Mouse (Mus musculus) midbrain, embryonic 11.5 days (tissue): ENCODE data around the gene Cabp2. TPM values are rescaled to one million over a fixed set of nuclear protein-coding genes. Genes with fewer than 3 reads are reported as not detected.

Experiments used
- ATAC-seq: fragments of 200-750 bp; cut with Nextera tagmentation; 2 replicates; pipeline ENCODE4 v1.8.0; 2017; ENCODE audit warnings: moderate TSS enrichment, moderate library complexity; ENCODE audit not compliant: low FRiP score
- DNase-seq: peaks from one replicate; pipeline ENCODE4 v3.0.0; 2015; ENCODE audit warnings: low spot score; ENCODE audit errors: missing footprints
- H3K27ac ChIP-seq: fragments of 300-500 bp; sonication (generic); 2 replicates; pipeline ENCODE4 v1.5.1; 2014; ENCODE audit warnings: low read depth, low read length
- H3K27me3 ChIP-seq: fragments of 300-500 bp; sonication (generic); 2 replicates; pipeline ENCODE4 v1.6.1; 2014; ENCODE audit warnings: mild to moderate bottlenecking, low read length, moderate library complexity, mixed read lengths; ENCODE audit not compliant: control insufficient read depth, insufficient read depth
- H3K36me3 ChIP-seq: fragments of 300-500 bp; sonication (generic); 2 replicates; pipeline ENCODE4 v1.6.1; 2014; ENCODE audit warnings: mild to moderate bottlenecking, low read length, moderate library complexity, mixed read lengths; ENCODE audit not compliant: control insufficient read depth, insufficient read depth
- H3K4me1 ChIP-seq: fragments of 300-500 bp; sonication (generic); 2 replicates; pipeline ENCODE4 v1.6.1; 2014; ENCODE audit warnings: low read length; ENCODE audit not compliant: control insufficient read depth, insufficient read depth
- H3K4me2 ChIP-seq: fragments of 300-500 bp; sonication (generic); 2 replicates; pipeline ENCODE4 v1.6.1; 2014; ENCODE audit warnings: mild to moderate bottlenecking, moderate library complexity
- H3K4me3 ChIP-seq: fragments of 300-500 bp; sonication (generic); 2 replicates; pipeline ENCODE4 v1.5.1; 2014; ENCODE audit warnings: low read depth, low read length
- H3K9ac ChIP-seq: fragments of 300-500 bp; sonication (generic); 2 replicates; pipeline ENCODE4 v1.6.1; 2014; ENCODE audit warnings: low read length
- H3K9me3 ChIP-seq: fragments of 300-500 bp; sonication (generic); 2 replicates; pipeline ENCODE4 v1.6.1; 2016; ENCODE audit warnings: low read length; ENCODE audit not compliant: control insufficient read depth
- WGBS: fragments of 180-500 bp; shearing (Covaris S2); extraction: QIAGEN DNeasy Blood & Tissue Kit; methylation state at CpG from one replicate; pipeline ENCODE4 v1.1.7; 2014; 5-methylcytosine and 5-hydroxymethylcytosine counted together
- polyA plus RNA-seq: library from polyadenylated mRNA; unstranded; fragments of >200 nt; fragmentation: Nextera tagmentation; extraction: Ambion mirVana; gene quantifications from 2 replicates; pipeline ENCODE4 v1.2.1, GENCODE M21; 2014

The Cabp2 gene
- polyA plus RNA-seq, 1 experiment from 2014 or later, result not detected

DNA sequence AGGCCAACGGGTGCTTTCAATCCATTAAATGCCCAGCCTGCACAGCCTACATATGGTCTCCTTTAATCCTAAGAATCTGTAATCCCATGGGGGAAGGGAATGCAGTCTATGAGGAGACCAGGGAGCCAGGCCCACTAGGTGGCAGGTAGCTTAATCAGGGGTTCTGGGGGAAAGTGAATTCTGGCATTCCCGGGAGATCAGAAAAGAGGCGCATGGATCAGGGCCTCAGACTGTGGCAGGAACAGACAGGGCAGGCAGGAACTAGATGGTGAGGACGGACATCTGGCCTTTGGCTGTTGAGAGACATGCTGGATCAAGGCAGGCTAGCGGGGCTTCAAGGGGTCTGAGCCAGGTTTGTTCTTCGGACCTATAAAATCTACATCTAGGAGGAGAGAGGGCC is 20.1 kb downstream of the Cabp2 start:
- DNase-seq, result no peak
- H3K4me1 ChIP-seq, result peaks cover 28% of the 10 kb centered on the region
- no peak overlapping the region for H3K27ac ChIP-seq
- H3K9me3 ChIP-seq, result no peaks in the 10 kb centered on the region
- peak overlapping the region; percentile 90 for H3K4me2 ChIP-seq
- H3K9ac ChIP-seq, result peak overlapping the region; percentile 65
- peak overlapping the region; percentile 45 for H3K4me3 ChIP-seq
- 58% methylated on average over 6 of the region's 6 CpGs for WGBS
- no peaks in the 10 kb centered on the region for H3K36me3 ChIP-seq
- peaks cover 21% of the 10 kb centered on the region for H3K27me3 ChIP-seq
- no peak for ATAC-seq

DNA sequence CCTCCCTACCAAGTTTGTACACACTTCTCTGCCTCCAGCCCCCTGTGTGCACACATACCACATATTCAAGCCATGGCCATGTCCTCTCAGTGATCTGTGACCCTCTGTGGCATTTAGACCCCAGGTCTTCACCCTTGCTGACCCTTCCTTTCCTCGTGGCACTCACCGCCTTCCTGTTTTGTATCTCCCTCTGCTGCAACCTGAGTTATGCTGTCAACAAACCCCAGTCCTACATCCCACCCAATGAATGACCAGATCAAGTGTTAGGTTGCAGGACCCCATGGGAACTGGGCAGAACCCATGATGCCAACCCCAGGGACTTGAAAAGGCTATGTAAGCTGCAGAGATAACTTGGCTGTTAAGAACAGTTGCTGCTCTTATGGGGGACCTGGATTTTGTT is 20.7 kb downstream of the Cabp2 start:
- no peak for ATAC-seq
- H3K27me3 ChIP-seq, result peaks cover 21% of the 10 kb centered on the region
- H3K36me3 ChIP-seq, result no peaks in the 10 kb centered on the region
- H3K9ac ChIP-seq, result no peak overlapping the region
- peaks cover 28% of the 10 kb centered on the region for H3K4me1 ChIP-seq
- 89% methylated on average over 2 of the region's 2 CpGs for WGBS
- no peak overlapping the region for H3K4me2 ChIP-seq
- no peaks in the 10 kb centered on the region for H3K9me3 ChIP-seq
- DNase-seq, result no peak
- H3K27ac ChIP-seq, result no peak overlapping the region
- H3K4me3 ChIP-seq, result no peak overlapping the region

DNA sequence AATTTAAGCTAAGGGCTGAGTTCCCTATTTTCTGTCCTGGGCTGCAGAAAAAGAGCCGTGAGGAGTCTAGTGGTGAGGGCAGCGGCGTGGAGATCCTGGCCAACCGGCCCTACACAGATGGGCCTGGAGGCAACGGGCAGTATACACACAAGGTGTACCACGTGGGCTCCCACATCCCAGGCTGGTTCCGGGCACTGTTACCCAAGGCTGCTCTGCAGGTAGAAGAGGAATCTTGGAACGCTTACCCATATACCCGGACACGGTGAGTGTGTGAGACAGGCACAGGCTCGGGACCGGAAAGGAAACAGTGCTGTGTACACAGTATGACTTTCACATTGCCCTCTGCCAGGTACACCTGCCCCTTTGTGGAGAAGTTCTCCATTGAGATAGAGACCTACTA is 21.2 kb downstream of the Cabp2 start:
- no peak overlapping the region for H3K27ac ChIP-seq
- H3K9me3 ChIP-seq, result no peaks in the 10 kb centered on the region
- no peak overlapping the region for H3K4me3 ChIP-seq
- no peaks in the 10 kb centered on the region for H3K36me3 ChIP-seq
- ATAC-seq, result no peak
- no peak overlapping the region for H3K4me2 ChIP-seq
- peaks cover 26% of the 10 kb centered on the region for H3K4me1 ChIP-seq
- no peak overlapping the region for H3K9ac ChIP-seq
- WGBS, result 93% methylated on average over 12 of the region's 12 CpGs
- peaks cover 21% of the 10 kb centered on the region for H3K27me3 ChIP-seq
- DNase-seq, result peak; percentile 37

DNA sequence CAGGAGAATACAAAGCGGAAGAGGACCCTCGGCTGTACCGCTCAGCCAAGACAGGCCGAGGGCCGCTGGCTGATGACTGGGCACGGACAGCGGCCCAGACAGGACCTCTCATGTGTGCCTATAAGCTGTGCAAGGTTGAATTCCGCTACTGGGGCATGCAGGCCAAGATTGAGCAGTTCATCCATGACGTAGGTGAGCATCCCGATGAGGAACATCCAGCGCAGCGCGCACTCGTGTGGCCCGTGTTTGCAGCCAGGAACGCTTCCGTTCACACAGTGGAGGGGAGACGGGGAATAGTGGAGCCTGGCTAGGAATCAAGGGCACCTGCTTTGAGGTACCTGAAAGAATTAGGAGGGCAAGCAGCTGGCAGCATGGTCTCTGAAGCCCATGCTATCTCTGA is 21.9 kb downstream of the Cabp2 start:
- no peaks in the 10 kb centered on the region for H3K36me3 ChIP-seq
- H3K9me3 ChIP-seq, result no peaks in the 10 kb centered on the region
- WGBS, result 92% methylated on average over 18 of the region's 18 CpGs
- H3K9ac ChIP-seq, result no peak overlapping the region
- H3K4me1 ChIP-seq, result peaks cover 23% of the 10 kb centered on the region
- no peak overlapping the region for H3K4me2 ChIP-seq
- ATAC-seq (no peak), DNase-seq (no peak)
- H3K4me3 ChIP-seq, result no peak overlapping the region
- H3K27ac ChIP-seq, result no peak overlapping the region
- peaks cover 21% of the 10 kb centered on the region for H3K27me3 ChIP-seq

DNA sequence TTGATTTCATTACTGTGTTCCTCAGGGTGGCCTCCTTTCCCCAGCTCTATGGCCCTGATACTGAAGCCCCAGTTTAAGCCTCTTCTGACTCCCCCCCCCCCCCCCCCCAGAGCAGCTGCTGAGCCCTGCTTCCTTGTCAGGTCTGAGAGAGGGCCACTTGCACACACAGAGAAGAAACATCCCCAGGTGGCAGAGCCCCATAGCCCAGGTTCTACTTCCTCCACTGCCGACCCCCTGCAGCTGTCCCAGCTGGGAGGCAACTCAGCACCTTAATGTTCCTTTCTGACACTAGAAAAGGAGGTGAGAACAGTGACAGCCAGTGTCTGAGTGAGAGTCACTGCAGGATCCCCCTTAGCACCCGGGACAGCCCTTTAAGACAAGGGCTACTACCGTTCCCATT is 22.4 kb downstream of the Cabp2 start:
- H3K4me1 ChIP-seq, result peaks cover 23% of the 10 kb centered on the region
- WGBS, result 76% methylated on average over 3 of the region's 3 CpGs
- no peak overlapping the region for H3K27ac ChIP-seq
- peaks cover 21% of the 10 kb centered on the region for H3K27me3 ChIP-seq
- no peak overlapping the region for H3K4me2 ChIP-seq
- no peak overlapping the region for H3K9ac ChIP-seq
- no peaks in the 10 kb centered on the region for H3K9me3 ChIP-seq
- ATAC-seq (no peak), DNase-seq (no peak)
- no peak overlapping the region for H3K4me3 ChIP-seq
- H3K36me3 ChIP-seq, result no peaks in the 10 kb centered on the region

DNA sequence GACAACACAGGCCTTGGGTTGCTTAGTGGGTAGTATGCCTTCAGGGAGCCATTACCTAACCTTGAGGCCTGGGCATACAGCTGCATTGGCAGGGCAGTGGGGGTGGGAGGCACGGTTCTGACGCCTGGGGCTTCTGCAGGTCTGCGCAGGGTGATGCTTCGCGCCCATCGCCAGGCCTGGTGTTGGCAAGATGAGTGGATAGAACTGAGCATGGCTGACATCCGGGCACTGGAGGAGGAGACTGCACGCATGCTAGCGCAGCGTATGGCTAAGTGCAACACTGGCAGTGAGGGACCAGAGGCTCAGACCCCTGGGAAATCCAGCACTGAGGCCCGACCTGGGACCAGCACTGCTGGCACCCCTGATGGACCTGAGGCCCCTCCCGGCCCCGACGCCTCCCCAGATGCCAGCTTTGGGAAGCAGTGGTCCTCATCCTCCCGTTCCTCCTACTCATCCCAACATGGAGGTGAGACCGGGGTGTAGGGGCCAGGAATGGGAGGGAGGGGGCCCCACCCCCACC is 23.4 kb downstream of the Cabp2 start:
- Histone ChIP-seq H3K4me1 (peaks cover 17% of the 10 kb centered on the region), H3K27ac (no peak overlapping the region), H3K4me2 (no peak overlapping the region), H3K36me3 (no peaks in the 10 kb centered on the region), H3K9ac (no peak overlapping the region), H3K4me3 (no peak overlapping the region), H3K27me3 (peaks cover 20% of the 10 kb centered on the region), H3K9me3 (no peaks in the 10 kb centered on the region)
- 94% methylated on average over 16 of the region's 16 CpGs for WGBS
- ATAC-seq (no peak), DNase-seq (no peak)

DNA sequence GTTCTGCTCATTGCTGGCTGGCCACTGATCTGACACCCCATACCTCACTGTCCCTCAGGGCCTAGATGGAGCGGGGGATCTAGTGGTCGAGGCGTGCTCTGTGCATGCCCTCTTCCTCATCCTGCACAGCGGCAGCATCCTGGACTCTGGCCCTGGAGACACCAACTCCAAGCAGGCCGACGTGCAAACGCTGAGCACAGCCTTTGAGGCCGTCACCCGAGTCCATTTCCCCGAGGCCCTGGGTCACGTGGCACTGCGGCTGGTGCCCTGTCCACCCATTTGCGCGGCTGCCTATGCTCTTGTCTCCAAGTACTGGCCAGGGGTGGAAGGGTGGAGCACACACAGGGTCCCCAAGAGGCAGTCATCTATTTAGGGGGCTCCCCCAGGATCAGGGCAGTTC is 25.3 kb downstream of the Cabp2 start:
- 95% methylated on average over 14 of the region's 14 CpGs for WGBS
- Histone ChIP-seq H3K4me1 (no peaks in the 10 kb centered on the region), H3K36me3 (no peaks in the 10 kb centered on the region), H3K27me3 (peaks cover 5% of the 10 kb centered on the region), H3K4me2 (no peak overlapping the region), H3K9ac (no peak overlapping the region), H3K27ac (no peak overlapping the region), H3K9me3 (no peaks in the 10 kb centered on the region), H3K4me3 (no peak overlapping the region)
- DNase-seq, result no peak
- no peak for ATAC-seq

DNA sequence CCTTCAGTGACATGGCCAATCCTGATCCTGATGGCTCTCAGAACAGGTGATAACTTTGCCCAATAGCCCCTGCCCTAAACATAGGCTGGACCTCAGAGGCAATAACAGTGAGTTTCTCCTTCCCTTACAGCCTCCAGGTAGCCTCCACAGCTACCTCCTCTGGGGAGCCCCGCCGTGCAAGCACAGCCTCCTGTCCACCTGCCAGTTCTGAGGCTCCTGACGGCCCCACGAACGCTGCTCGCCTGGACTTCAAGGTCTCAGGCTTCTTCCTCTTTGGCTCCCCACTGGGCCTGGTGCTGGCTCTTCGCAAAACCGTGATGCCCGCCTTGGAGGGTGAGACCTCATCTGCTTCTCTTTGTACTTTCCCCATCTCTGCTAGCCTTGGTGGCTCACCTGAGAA is 27.2 kb downstream of the Cabp2 start:
- Histone ChIP-seq H3K36me3 (no peaks in the 10 kb centered on the region), H3K4me2 (no peak overlapping the region), H3K27ac (no peak overlapping the region), H3K9me3 (no peaks in the 10 kb centered on the region), H3K4me1 (no peaks in the 10 kb centered on the region), H3K27me3 (no peaks in the 10 kb centered on the region), H3K9ac (no peak overlapping the region), H3K4me3 (no peak overlapping the region)
- 88% methylated on average over 9 of the region's 9 CpGs for WGBS
- ATAC-seq (no peak), DNase-seq (no peak)

DNA sequence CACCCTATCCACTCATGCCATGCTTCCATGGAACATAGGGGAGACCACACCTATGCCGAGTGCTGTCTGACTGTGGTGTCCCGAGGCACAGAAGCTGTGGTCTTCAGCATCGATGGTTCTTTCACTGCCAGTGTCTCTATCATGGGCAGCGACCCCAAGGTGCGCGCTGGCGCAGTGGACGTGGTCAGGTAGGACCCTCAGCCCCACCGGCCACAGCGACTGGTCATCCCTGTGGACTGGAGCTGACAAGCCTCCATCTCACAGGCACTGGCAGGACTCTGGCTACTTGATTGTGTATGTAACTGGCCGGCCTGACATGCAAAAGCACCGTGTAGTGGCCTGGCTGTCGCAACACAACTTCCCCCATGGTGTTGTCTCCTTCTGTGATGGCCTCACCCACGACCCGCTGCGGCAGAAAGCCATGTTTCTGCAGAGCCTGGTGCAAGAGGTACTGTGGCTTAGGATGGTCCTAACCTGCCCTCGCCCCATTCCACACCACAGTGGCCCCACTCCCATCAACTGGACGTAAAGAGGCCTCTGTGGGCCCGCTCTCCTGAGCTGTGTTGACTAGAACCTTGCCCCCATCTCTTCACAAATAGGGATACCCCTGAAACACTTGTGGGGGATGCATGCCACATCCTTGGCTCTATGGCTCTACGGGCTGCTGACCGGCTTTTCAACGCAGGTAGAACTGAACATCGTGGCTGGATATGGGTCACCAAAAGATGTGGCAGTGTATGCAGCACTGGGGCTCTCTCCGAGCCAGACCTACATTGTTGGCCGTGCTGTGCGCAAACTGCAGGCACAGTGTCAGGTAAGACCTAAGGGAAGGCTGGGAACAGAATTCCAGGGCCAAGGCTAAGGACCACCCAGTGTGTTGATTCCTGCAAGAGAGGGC is 30.9 kb downstream of the Cabp2 start:
- Histone ChIP-seq H3K4me3 (no peak overlapping the region), H3K36me3 (peaks cover 5% of the 10 kb centered on the region)
- ATAC-seq, result no peak

More for the DNA sequence above, 30.9 kb downstream of the Cabp2 start:
- no peak overlapping the region for H3K4me2 ChIP-seq
- H3K9me3 ChIP-seq, result no peaks in the 10 kb centered on the region
- H3K9ac ChIP-seq, result no peak overlapping the region
- no peak overlapping the region for H3K27ac ChIP-seq
- H3K4me1 ChIP-seq, result no peaks in the 10 kb centered on the region
- WGBS, result 94% methylated on average over 26 of the region's 26 CpGs
- no peaks in the 10 kb centered on the region for H3K27me3 ChIP-seq
- no peak for DNase-seq
